Mouse (Mus musculus) CH12.LX (cell line): ENCODE data around the gene Cactin. TPM values are rescaled to one million over a fixed set of nuclear protein-coding genes. Genes with fewer than 3 reads are reported as not detected.

Experiments used
- DNase-seq: peaks from one replicate; pipeline ENCODE4 v3.0.0-alpha.2; 2013; ENCODE audit errors: extremely low read depth
- H3K27ac ChIP-seq: 2 replicates; pipeline ENCODE4 v1.5.1; 2012; ENCODE audit warnings: low read depth, mild to moderate bottlenecking, control low read depth, moderate library complexity; ENCODE audit not compliant: insufficient read depth
- H3K27me3 ChIP-seq: replicated peaks from 2 replicates; pipeline ENCODE3; 2012; ENCODE audit warnings: inconsistent platforms
- H3K36me3 ChIP-seq, 2 experiments: replicated peaks in 1 of 2; 2 replicates each; pipeline versions ENCODE3 to v1.6.1; 2012; ENCODE audit warnings: inconsistent platforms in 1 of 2, low read length in 1 of 2, mild to moderate bottlenecking in 1 of 2, mixed read lengths in 1 of 2, moderate library complexity in 1 of 2; ENCODE audit not compliant: control insufficient read depth in 1 of 2, insufficient read depth in 1 of 2
- H3K4me1 ChIP-seq, 2 experiments: 2 replicates each; pipeline ENCODE4 v1.6.1; 2012; ENCODE audit warnings: inconsistent platforms in 1 of 2, moderate library complexity in 1 of 2; ENCODE audit not compliant: insufficient read depth in 2 of 2, control insufficient read depth in 1 of 2
- H3K4me2 ChIP-seq: 2 replicates; pipeline ENCODE4 v1.6.1; 2012; ENCODE audit warnings: low read depth, mild to moderate bottlenecking, control low read depth; ENCODE audit not compliant: poor library complexity, insufficient read depth, severe bottlenecking
- H3K4me3 ChIP-seq, 3 experiments: fragments of 150-350 bp in 1 of 3; sonication (generic) in 1 of 3; replicated peaks in 1 of 3; 2 replicates each; pipeline versions ENCODE3 to v1.5.1; 2011 to 2012; ENCODE audit warnings: low read depth in 2 of 3, low read length in 2 of 3, mild to moderate bottlenecking in 2 of 3, moderate library complexity in 2 of 3, control low read depth in 1 of 3, improper control_type of control experiment in 1 of 3, inconsistent platforms in 1 of 3, mixed read lengths in 1 of 3; ENCODE audit not compliant: poor library complexity in 1 of 3
- H3K79me2 ChIP-seq: replicated peaks from 2 replicates; pipeline ENCODE4 v1.6.1; 2012; ENCODE audit warnings: mild to moderate bottlenecking, moderate library complexity; ENCODE audit not compliant: control insufficient read depth, poor library complexity, insufficient read depth, severe bottlenecking; ENCODE audit errors: extremely low read depth
- H3K9ac ChIP-seq: 2 replicates; pipeline ENCODE4 v1.6.1; 2012; ENCODE audit warnings: low read depth, mild to moderate bottlenecking, control low read depth, moderate library complexity; ENCODE audit not compliant: insufficient read depth
- H3K9me3 ChIP-seq: replicated peaks from 2 replicates; pipeline ENCODE3; 2012; ENCODE audit warnings: low read length, inconsistent platforms, mixed read lengths
- BHLHE40 ChIP-seq: IDR thresholded peaks from 2 replicates; pipeline ENCODE4 v1.6.1; 2011; ENCODE audit warnings: mild to moderate bottlenecking, low read depth, low read length, improper control_type of control experiment
- CHD1 ChIP-seq: IDR thresholded peaks from 2 replicates; pipeline ENCODE4 v1.6.1; 2012; ENCODE audit warnings: low read depth, low read length, improper control_type of control experiment, inconsistent platforms
- CHD2 ChIP-seq: IDR thresholded peaks from 2 replicates; pipeline ENCODE4 v1.6.1; 2011; ENCODE audit warnings: low read length, improper control_type of control experiment
- GABPA ChIP-seq: IDR thresholded peaks from 2 replicates; pipeline ENCODE4 v1.6.1; 2012; ENCODE audit warnings: low read depth, low read length, improper control_type of control experiment, inconsistent platforms; ENCODE audit not compliant: insufficient replicate concordance
- IRF4 ChIP-seq: IDR thresholded peaks from 2 replicates; pipeline ENCODE4 v1.6.1; 2014; ENCODE audit warnings: low read depth, mild to moderate bottlenecking, inconsistent platforms, low read length, improper control_type of control experiment
- MAZ ChIP-seq: IDR thresholded peaks from 2 replicates; pipeline ENCODE4 v1.6.1; 2012; ENCODE audit warnings: low read depth, mild to moderate bottlenecking, inconsistent platforms, low read length, improper control_type of control experiment, moderate library complexity
- MEF2A ChIP-seq: IDR thresholded peaks from 2 replicates; pipeline ENCODE4 v1.6.1; 2014; ENCODE audit warnings: low read depth, mild to moderate bottlenecking, inconsistent platforms, low read length, improper control_type of control experiment, borderline replicate concordance
- MYC ChIP-seq: IDR thresholded peaks from 2 replicates; pipeline ENCODE4 v1.6.1; 2011; ENCODE audit warnings: low read depth, mild to moderate bottlenecking, improper control_type of control experiment, low read length
- PAX5 ChIP-seq: IDR thresholded peaks from 2 replicates; pipeline ENCODE4 v1.6.1; 2012; ENCODE audit warnings: low read length, inconsistent platforms, mixed read lengths
- POLR2A ChIP-seq: IDR thresholded peaks from 2 replicates; pipeline ENCODE4 v1.6.1; 2011; ENCODE audit warnings: low read depth, mild to moderate bottlenecking, improper control_type of control experiment, low read length
- SMC3 ChIP-seq: IDR thresholded peaks from 2 replicates; pipeline ENCODE4 v1.6.1; 2011; ENCODE audit warnings: low read depth, low read length, improper control_type of control experiment
- TBP ChIP-seq: conservative IDR thresholded peaks from 2 replicates; pipeline ENCODE4 v1.6.1; 2011; ENCODE audit warnings: low read depth, low read length, improper control_type of control experiment
- TCF12 ChIP-seq: IDR thresholded peaks from 2 replicates; pipeline ENCODE4 v1.6.1; 2014; ENCODE audit warnings: low read depth, mild to moderate bottlenecking, inconsistent platforms, low read length, improper control_type of control experiment
- ZKSCAN1 ChIP-seq: IDR thresholded peaks from 2 replicates; pipeline ENCODE4 v1.6.1; 2012; ENCODE audit warnings: low read depth, inconsistent platforms, low read length, improper control_type of control experiment, borderline replicate concordance
- ZMIZ1 ChIP-seq: IDR thresholded peaks from 2 replicates; pipeline ENCODE4 v1.6.1; 2012; ENCODE audit warnings: low read depth, mild to moderate bottlenecking, inconsistent platforms, low read length, improper control_type of control experiment
- dilution Hi-C: fragments of 300-500 bp; cut with MboI; formaldehyde crosslinking; loops from 2 replicates; pipeline ENCODE4 v1.14.3; 2020; ENCODE audit warnings: low sequenced_read_pairs; ENCODE audit not compliant: extremely low pct_unique_long_range_greater_than_20kb, extremely low pct_ligation_motif_present
- in situ Hi-C: fragments of 300-500 bp; cut with MboI; formaldehyde crosslinking; loops from 3 replicates; pipeline ENCODE4 v1.14.3; 2019; ENCODE audit warnings: low sequenced_read_pairs, low pct_ligation_motif_present, low pct_unique_long_range_greater_than_20kb, mixed read lengths
- polyA plus RNA-seq: library from polyadenylated mRNA; unstranded; fragments of >175 nt; gene quantifications from 2 replicates; pipeline ENCODE4 v1.2.1, GENCODE M21; 2012; ENCODE audit warnings: low read depth; ENCODE audit not compliant: insufficient read length
- total RNA-seq, 2 experiments: library from RNA; depleted of rRNA; stranded (reverse); fragments of 300-350 nt in 1 of 2; fragments of >200 nt in 1 of 2; gene quantifications; 2 replicates each; pipeline ENCODE4 v1.2.3; 2012 to 2014

Cactin gene
- total and polyA plus RNA-seq, 3 experiments, result 21.4 to 39.3 (median 34.6) TPM

- H3K36me3 ChIP-seq, result peaks cover 72 to 93% of the 10 kb centered on the region in 2 experiments
- no peaks in the 10 kb centered on the region for H3K27me3 ChIP-seq
- TF ChIP-seq IRF4, result 0 out of 2 replicates have a peak, but pooled peaks have one; percentile 21
- TF ChIP-seq TCF12, result 0 out of 2 replicates have a peak, but pooled peaks have one; percentile 10
- TF ChIP-seq MYC, result no peak
- no peak for TF ChIP-seq CHD1
- no peak for TF ChIP-seq MEF2A
- TF ChIP-seq GABPA, result no peak
- no peak for TF ChIP-seq ZKSCAN1
- TF ChIP-seq CHD2, result 0 out of 2 replicates have a peak, but pooled peaks have one; percentile 37
- no peak for TF ChIP-seq PAX5
- TF ChIP-seq SMC3, result no peak
- dilution Hi-C loops, result no loop called here
- H3K4me3 ChIP-seq, result peak overlapping the region in 1 of 3 experiments; percentile 3
- peaks cover 42 to 81% of the 10 kb centered on the region in 2 experiments for H3K4me1 ChIP-seq
- no peaks in the 10 kb centered on the region for H3K9me3 ChIP-seq
- no peak overlapping the region for H3K4me2 ChIP-seq
- no peak overlapping the region for H3K9ac ChIP-seq
- H3K27ac ChIP-seq, result peak overlapping the region; percentile 7; the same call in 1 of the 2 replicates
- in situ Hi-C loops, result no loop called here
- no peak for DNase-seq
- no peaks in the 10 kb centered on the region for H3K79me2 ChIP-seq
Observed at GRCm38 (mm10) chr10:81363436-81364346, 42.8 kb downstream of the Cactin start.

- Histone ChIP-seq H3K4me3 (no peak overlapping the region), H3K36me3 (peaks cover 82 to 98% of the 10 kb centered on the region in 2 experiments), H3K9me3 (no peaks in the 10 kb centered on the region), H3K9ac (no peak overlapping the region), H3K4me2 (no peak overlapping the region), H3K79me2 (no peaks in the 10 kb centered on the region), H3K4me1 (peaks cover 37 to 71% of the 10 kb centered on the region in 2 experiments), H3K27ac (no peak overlapping the region), H3K27me3 (no peaks in the 10 kb centered on the region)
- in situ Hi-C loops (no loop called here), dilution Hi-C loops (no loop called here)
- TF ChIP-seq POLR2A, result 0 out of 2 replicates have a peak, but pooled peaks have one; percentile 9
- TF ChIP-seq MAZ, result no peak
- TF ChIP-seq TBP, result no peak
- TF ChIP-seq BHLHE40, result no peak
- no peak; the same call in 1 of the 2 replicates for TF ChIP-seq ZMIZ1
- TF ChIP-seq MYC, result no peak
- DNase-seq, result no peak
Observed at GRCm38 (mm10) chr10:81364666-81365065, 43.8 kb downstream of the Cactin start.
